Mouse (Mus musculus) E14TG2a.4 (cell line): Measurements from ENCODE around the gene Htr2a.

ENCODE experiments used
- CTCF ChIP-seq: conservative IDR thresholded peaks from 2 replicates; pipeline ENCODE4 v1.5.1; 2014; ENCODE audit warnings: low read length
- NANOG ChIP-seq: IDR thresholded peaks from 2 replicates; pipeline ENCODE4 v1.6.1; 2014; ENCODE audit warnings: borderline replicate concordance, low read length, mixed read lengths
- POU5F1 ChIP-seq: IDR thresholded peaks from 2 replicates; pipeline ENCODE4 v1.6.1; 2014; ENCODE audit warnings: low read length, borderline replicate concordance

GRCm38 (mm10) chr14:74735471-74735870 lies 94.8 kb downstream of the Htr2a start:
- TF ChIP-seq CTCF: no peak
- TF ChIP-seq NANOG: no peak
- no peak for TF ChIP-seq POU5F1
